Mouse (Mus musculus) retina, embryonic 14.5 days (tissue): ENCODE data around the gene Yae1d1.
"Not testable (repeated sequence)": the region's sequence is repeated elsewhere in the genome, so short reads cannot be mapped to it uniquely, and the experiment has no call there.

Source experiments
- DNase-seq: peaks from one replicate; pipeline ENCODE4 v3.0.0-alpha.2; 2015; ENCODE audit warnings: low spot score

The Yae1d1 gene

GRCm38 (mm10) chr13:17992697-17993514, at the start of gene Yae1d1:
Yae1d1 (minus strand) TSS chr13:17993349.
- DNase-seq, result peak; percentile 94

- no peak for DNase-seq
Observed at GRCm38 (mm10) chr13:18038814-18039213, 45.7 kb upstream of the Yae1d1 start.

GRCm38 (mm10) chr13:18016604-18017003, 23.5 kb upstream of the Yae1d1 start:
- DNase-seq, result no peak

- no peak for DNase-seq
Observed at GRCm38 (mm10) chr13:18013205-18013604, 20.1 kb upstream of the Yae1d1 start.

GRCm38 (mm10) chr13:18011055-18011454, 17.9 kb upstream of the Yae1d1 start:
- DNase-seq, result no peak

- DNase-seq, result no peak
Observed at GRCm38 (mm10) chr13:17993515-17993847, 332 bp upstream of the Yae1d1 start.

- DNase-seq, result no peak
Observed at GRCm38 (mm10) chr13:17992009-17992408, 1.1 kb downstream of the Yae1d1 start.

GRCm38 (mm10) chr13:17983194-17983593, 10.0 kb downstream of the Yae1d1 start:
- DNase-seq, result peak; percentile 45

GRCm38 (mm10) chr13:17982634-17983033, 10.5 kb downstream of the Yae1d1 start:
- DNase-seq, result no peak

- no peak for DNase-seq
Observed at GRCm38 (mm10) chr13:17976854-17977739, 16.1 kb downstream of the Yae1d1 start.

- no peak for DNase-seq
Observed at GRCm38 (mm10) chr13:17975891-17976290, 17.3 kb downstream of the Yae1d1 start.

GRCm38 (mm10) chr13:17975457-17975856, 17.7 kb downstream of the Yae1d1 start:
- DNase-seq, result no peak

- DNase-seq, result no peak
Observed at GRCm38 (mm10) chr13:17974734-17975133, 18.4 kb downstream of the Yae1d1 start.

- no peak for DNase-seq
Observed at GRCm38 (mm10) chr13:17960613-17961012, 32.5 kb downstream of the Yae1d1 start.

- no peak for DNase-seq
Observed at GRCm38 (mm10) chr13:17954282-17954681, 38.9 kb downstream of the Yae1d1 start.

GRCm38 (mm10) chr13:17950581-17950980, 42.6 kb downstream of the Yae1d1 start:
- DNase-seq, result not testable (repeated sequence)

GRCm38 (mm10) chr13:17949555-17949954, 43.6 kb downstream of the Yae1d1 start:
- no peak for DNase-seq

- DNase-seq, result peak; percentile 91
Observed at GRCm38 (mm10) chr13:17944078-17944917, 48.9 kb downstream of the Yae1d1 start, which contains the start of gene Rala. Rala (minus strand) TSS chr13:17944239.

- DNase-seq, result peak; percentile 44
Observed at GRCm38 (mm10) chr13:17943306-17944077, 49.7 kb downstream of the Yae1d1 start.

GRCm38 (mm10) chr13:17942338-17942737, 50.8 kb downstream of the Yae1d1 start:
- no peak for DNase-seq
